Mouse (Mus musculus): ENCODE data around the gene Zfp213.
"Not testable (repeated sequence)": the region's sequence is repeated elsewhere in the genome, so short reads cannot be mapped to it uniquely, and the experiment has no call there.

GRCm38 (mm10) chr17:23535046-23535788 is 28.8 kb downstream of the Zfp213 start:
- TF ChIP-seq POLR2A (IDR thresholded peaks at IDR 0.05; ENCODE audit: insufficient read depth, low read length); CTCF (IDR thresholded peaks at IDR 0.05; ENCODE audit: low read depth, low read length): not testable (repeated sequence)
